ENCODE assay signal across 9 mouse cellular contexts in genomic region chr14:121361319-121362114, GRCm38 (mm10). TPM values are rescaled to one million over a fixed set of nuclear protein-coding genes. Genes with fewer than 3 reads are reported as not detected.
A peak's percentile ranks its signal among the peaks of the same experiment; 100 is the strongest.
DNase-seq lines count a peak whose midpoint lies in the region; ATAC-seq and TF ChIP-seq lines count a peak whose summit lies in the region.
"Had no signal": no experiment of that assay in that cellular context is flagged by ENCODE, and none has a peak within 500 bp of the region (broad histone marks: within the 10 kb centered on the region; RNA-seq: fewer than 3 reads in every experiment).

No protein-coding gene starts in this region.

- H3K79me2 ChIP-seq in liver, adult 2 months (ENCODE audit: control insufficient read depth, insufficient read depth, low read length): peaks cover 80% of the 10 kb centered on the region

- DNase-seq in kidney, adult 11 months: peak; percentile 87
- DNase-seq in adrenal gland, postnatal 36 days: peak; percentile 89 to 93
- peak; percentile 84 for DNase-seq in heart, embryonic 10.5 days (ENCODE audit: low spot score)
- DNase-seq in liver, adult 2 months (ENCODE audit: extremely low read depth, low read depth, low spot score): peak; percentile 46
- DNase-seq in skeletal muscle tissue, adult 2 months (ENCODE audit: low read depth, low spot score): peak; percentile 75
- DNase-seq in embryo, embryonic 10 days (ENCODE audit: low spot score): no peak
- DNase-seq in thymus, postnatal 14 days: no peak

- no peak for TF ChIP-seq POLR2A in liver, adult 2 months (IDR thresholded peaks at IDR 0.05; ENCODE audit: extremely low read depth, insufficient read depth, low read length)

- H3K36me3 ChIP-seq in kidney, embryonic 14.5 days (ENCODE audit: control insufficient read depth, insufficient read depth, low read length): 0 out of 2 replicates have a peak, but pooled peaks cover 3% of the 10 kb centered on the region
- peaks cover 11% of the 10 kb centered on the region; the same call in 1 of the 2 replicates for H3K36me3 ChIP-seq in heart, embryonic 10.5 days
- no peaks in the 10 kb centered on the region for H3K36me3 ChIP-seq in liver, adult 2 months (ENCODE audit: control insufficient read depth, insufficient read depth, low read length)

- no peaks in the 10 kb centered on the region for H3K9me3 ChIP-seq in kidney, embryonic 14.5 days (ENCODE audit: control insufficient read depth, low read length)
- H3K9me3 ChIP-seq in heart, embryonic 10.5 days: no peaks in the 10 kb centered on the region

- TF ChIP-seq CTCF in liver, adult 2 months (IDR thresholded peaks at IDR 0.05; ENCODE audit: low read depth, low read length): peak; percentile 19; the same call in 1 of the 2 replicates

- WGBS in kidney, embryonic 14.5 days: 85% methylated on average over 17 of the region's 17 CpGs
- WGBS in heart, embryonic 10.5 days: 65% methylated on average over 17 of the region's 17 CpGs
- WGBS in liver, adult 2 months: 59% methylated on average over 17 of the region's 17 CpGs

- no peak for ATAC-seq in kidney, embryonic 14.5 days (ENCODE audit: low FRiP score, low TSS enrichment)

- H3K27ac ChIP-seq in kidney, embryonic 14.5 days (ENCODE audit: low read depth, low read length): no peak overlapping the region
- peak overlapping the region; percentile 59; the same call in 1 of the 2 replicates for H3K27ac ChIP-seq in heart, embryonic 10.5 days
- H3K27ac ChIP-seq in liver, adult 2 months (replicated peaks; ENCODE audit: insufficient read depth, low read depth, low read length): no peak overlapping the region
- H3K27ac ChIP-seq: midbrain, embryonic 12.5 days had no signal

- no peak overlapping the region for H3K4me2 ChIP-seq in kidney, embryonic 14.5 days (replicated peaks; ENCODE audit: low read depth, low read length)
- H3K4me2 ChIP-seq: midbrain, embryonic 12.5 days had no signal

- no peak overlapping the region for H3K9ac ChIP-seq in kidney, embryonic 14.5 days (ENCODE audit: low read depth, low read length)
- no peak overlapping the region for H3K9ac ChIP-seq in liver, adult 2 months (ENCODE audit: low read depth, low read length)
- H3K9ac ChIP-seq: midbrain, embryonic 12.5 days had no signal

- peaks cover 37% of the 10 kb centered on the region for H3K4me1 ChIP-seq in kidney, embryonic 14.5 days (ENCODE audit: control insufficient read depth, insufficient read depth, low read length)
- peaks cover 84% of the 10 kb centered on the region for H3K4me1 ChIP-seq in heart, embryonic 10.5 days
- peaks cover 6% of the 10 kb centered on the region for H3K4me1 ChIP-seq in liver, adult 2 months (ENCODE audit: control insufficient read depth, insufficient read depth, low read length)

- no peak overlapping the region for H3K4me3 ChIP-seq in kidney, embryonic 14.5 days (ENCODE audit: low read length)
- H3K4me3 ChIP-seq in heart, embryonic 10.5 days: no peak overlapping the region
- no peak overlapping the region for H3K4me3 ChIP-seq in liver, adult 2 months (ENCODE audit: insufficient read depth, low read depth, low read length)
- H3K4me3 ChIP-seq: midbrain, embryonic 12.5 days had no signal

- H3K27me3 ChIP-seq in kidney, embryonic 14.5 days (ENCODE audit: control insufficient read depth, insufficient read depth, low read length): no peaks in the 10 kb centered on the region
- H3K27me3 ChIP-seq in heart, embryonic 10.5 days (ENCODE audit: insufficient read depth, poor library complexity, severe bottlenecking): no peaks in the 10 kb centered on the region
- H3K27me3 ChIP-seq in liver, adult 2 months (ENCODE audit: control insufficient read depth, insufficient read depth, low read length): no peaks in the 10 kb centered on the region
- H3K27me3 ChIP-seq: midbrain, embryonic 12.5 days had no signal

RNA-seq across cellular contexts. Expression of gene Stk24, which starts 18.3 kb away (rescaled TPM):
- polyA plus RNA-seq in kidney, embryonic 14.5 days (2014; fragmentation: Nextera tagmentation; extraction: Ambion mirVana): 24.2 and 51.5 TPM in 2 replicates
- 100 to 1,000 TPM; 104 to 108 TPM for total RNA-seq in adrenal gland, postnatal 36 days (2021)
- polyA plus RNA-seq in heart, embryonic 10.5 days (2016; fragmentation: Nextera tagmentation; extraction: Ambion mirVana): 37.9 and 39.8 TPM in 2 replicates
- 10.1 and 12.6 TPM in 2 replicates for total RNA-seq in liver, adult 2 months (2014; rRNA removed)
- polyA plus RNA-seq in liver, adult 2 months (2012; rRNA removed): 8.6 and 9.3 TPM in 2 replicates

Comparison
In these comparisons a context has a peak if more than half of its experiments do, and no peak if none do; other contexts are left out.
1. DNase-seq: peak in kidney, adult 11 months (single experiment), adrenal gland, postnatal 36 days (2 of 2), heart, embryonic 10.5 days (single experiment), liver, adult 2 months (single experiment) and skeletal muscle tissue, adult 2 months (single experiment); none in embryo, embryonic 10 days (single experiment) and thymus, postnatal 14 days (single experiment).